Mouse (Mus musculus): ENCODE results near the gene Zmiz1. TPM values are rescaled to one million over a fixed set of nuclear protein-coding genes. Genes with fewer than 3 reads are reported as not detected.

Gene Zmiz1
- polyA plus RNA-seq, 1 experiment from 2014 or later: 9.1 TPM

GRCm38 (mm10) chr14:25609355-25609754 is 150.4 kb downstream of the Zmiz1 start:
- 0 out of 2 replicates have a peak, but pooled peaks cover 4% of the 10 kb centered on the region for H3K36me3 ChIP-seq
- 21% methylated on average over 7 of the region's 7 CpGs for WGBS (ENCODE audit: insufficient replicate concordance)
- H3K4me2 ChIP-seq: no peak overlapping the region
- H3K4me1 ChIP-seq: peaks cover 86% of the 10 kb centered on the region
- H3K9ac ChIP-seq: no peak overlapping the region
- no peak for ATAC-seq
- H3K27me3 ChIP-seq (replicated peaks): peaks cover 40% of the 10 kb centered on the region
- H3K9me3 ChIP-seq (replicated peaks): no peaks in the 10 kb centered on the region
- H3K4me3 ChIP-seq: no peak overlapping the region
- H3K27ac ChIP-seq: no peak overlapping the region

- Histone ChIP-seq H3K4me2 (no peak overlapping the region), H3K27me3 (replicated peaks) (peaks cover 35% of the 10 kb centered on the region), H3K36me3 (0 out of 2 replicates have a peak, but pooled peaks cover 7% of the 10 kb centered on the region), H3K27ac (no peak overlapping the region), H3K4me1 (peaks cover 86% of the 10 kb centered on the region), H3K9me3 (replicated peaks) (no peaks in the 10 kb centered on the region), H3K9ac (no peak overlapping the region), H3K4me3 (no peak overlapping the region)
- 74% methylated on average over 14 of the region's 14 CpGs for WGBS (ENCODE audit: insufficient replicate concordance)
- ATAC-seq: no peak
Observed at GRCm38 (mm10) chr14:25610396-25611158, 151.6 kb downstream of the Zmiz1 start.

GRCm38 (mm10) chr14:25611159-25611697 is 152.2 kb downstream of the Zmiz1 start:
- no peak overlapping the region for H3K9ac ChIP-seq
- H3K4me3 ChIP-seq: no peak overlapping the region
- H3K36me3 ChIP-seq: 0 out of 2 replicates have a peak, but pooled peaks cover 9% of the 10 kb centered on the region
- WGBS (ENCODE audit: insufficient replicate concordance): 73% methylated on average over 9 of the region's 9 CpGs
- peaks cover 29% of the 10 kb centered on the region for H3K27me3 ChIP-seq (replicated peaks)
- peaks cover 83% of the 10 kb centered on the region for H3K4me1 ChIP-seq
- no peak overlapping the region for H3K27ac ChIP-seq
- no peaks in the 10 kb centered on the region for H3K9me3 ChIP-seq (replicated peaks)
- no peak overlapping the region for H3K4me2 ChIP-seq
- no peak for ATAC-seq

- 0 out of 2 replicates have a peak, but pooled peaks cover 9% of the 10 kb centered on the region for H3K36me3 ChIP-seq
- H3K27ac ChIP-seq: no peak overlapping the region
- peaks cover 80% of the 10 kb centered on the region for H3K4me1 ChIP-seq
- H3K4me3 ChIP-seq: no peak overlapping the region
- no peaks in the 10 kb centered on the region for H3K9me3 ChIP-seq (replicated peaks)
- H3K27me3 ChIP-seq (replicated peaks): peaks cover 20% of the 10 kb centered on the region
- H3K9ac ChIP-seq: no peak overlapping the region
- H3K4me2 ChIP-seq: no peak overlapping the region
- no peak for ATAC-seq
- 64% methylated on average over 10 of the region's 10 CpGs for WGBS (ENCODE audit: insufficient replicate concordance)
Observed at GRCm38 (mm10) chr14:25611815-25612698, 153.1 kb downstream of the Zmiz1 start.

GRCm38 (mm10) chr14:25613942-25614575 is 155.1 kb downstream of the Zmiz1 start:
- Histone ChIP-seq H3K27me3 (replicated peaks) (peaks cover under 1% of the 10 kb centered on the region; the same call in 1 of the 2 replicates), H3K27ac (no peak overlapping the region), H3K9ac (no peak overlapping the region), H3K4me1 (peaks cover 61% of the 10 kb centered on the region), H3K36me3 (peaks cover 20% of the 10 kb centered on the region; the same call in 1 of the 2 replicates), H3K4me2 (no peak overlapping the region), H3K9me3 (replicated peaks) (no peaks in the 10 kb centered on the region), H3K4me3 (no peak overlapping the region)
- WGBS (ENCODE audit: insufficient replicate concordance): 70% methylated on average over 8 of the region's 8 CpGs
- no peak for ATAC-seq

- Histone ChIP-seq H3K4me2 (no peak overlapping the region), H3K4me3 (no peak overlapping the region), H3K27ac (0 out of 2 replicates have a peak overlapping the region, but pooled peaks have one; percentile 2), H3K27me3 (replicated peaks) (no peaks in the 10 kb centered on the region), H3K9me3 (replicated peaks) (no peaks in the 10 kb centered on the region), H3K36me3 (peaks cover 23% of the 10 kb centered on the region; the same call in 1 of the 2 replicates), H3K4me1 (peaks cover 58% of the 10 kb centered on the region), H3K9ac (no peak overlapping the region)
- ATAC-seq: no peak
- 38% methylated on average over 5 of the region's 5 CpGs for WGBS (ENCODE audit: insufficient replicate concordance)
Observed at GRCm38 (mm10) chr14:25614684-25615083, 155.7 kb downstream of the Zmiz1 start.

GRCm38 (mm10) chr14:25615602-25616001 is 156.6 kb downstream of the Zmiz1 start:
- no peak overlapping the region for H3K9ac ChIP-seq
- H3K27me3 ChIP-seq (replicated peaks): no peaks in the 10 kb centered on the region
- no peak overlapping the region for H3K27ac ChIP-seq
- H3K9me3 ChIP-seq (replicated peaks): no peaks in the 10 kb centered on the region
- peaks cover 56% of the 10 kb centered on the region for H3K4me1 ChIP-seq
- no peak for ATAC-seq
- no peak overlapping the region for H3K4me3 ChIP-seq
- peaks cover 23% of the 10 kb centered on the region; the same call in 1 of the 2 replicates for H3K36me3 ChIP-seq
- 74% methylated on average over 8 of the region's 8 CpGs for WGBS (ENCODE audit: insufficient replicate concordance)
- H3K4me2 ChIP-seq: no peak overlapping the region

GRCm38 (mm10) chr14:25616009-25616723 is 157.2 kb downstream of the Zmiz1 start:
- no peak for ATAC-seq
- Histone ChIP-seq H3K36me3 (peaks cover 23% of the 10 kb centered on the region; the same call in 1 of the 2 replicates), H3K27ac (no peak overlapping the region), H3K4me3 (no peak overlapping the region), H3K27me3 (replicated peaks) (no peaks in the 10 kb centered on the region), H3K4me2 (no peak overlapping the region), H3K9me3 (replicated peaks) (no peaks in the 10 kb centered on the region), H3K9ac (no peak overlapping the region), H3K4me1 (peaks cover 52% of the 10 kb centered on the region)
- 75% methylated on average over 15 of the region's 15 CpGs for WGBS (ENCODE audit: insufficient replicate concordance)

- no peak for ATAC-seq
- WGBS (ENCODE audit: insufficient replicate concordance): 57% methylated on average over 4 of the region's 4 CpGs
- peaks cover 41% of the 10 kb centered on the region for H3K4me1 ChIP-seq
- no peaks in the 10 kb centered on the region for H3K27me3 ChIP-seq (replicated peaks)
- H3K4me3 ChIP-seq: no peak overlapping the region
- H3K9me3 ChIP-seq (replicated peaks): no peaks in the 10 kb centered on the region
- no peak overlapping the region for H3K9ac ChIP-seq
- H3K4me2 ChIP-seq: no peak overlapping the region
- peaks cover 19% of the 10 kb centered on the region; the same call in 1 of the 2 replicates for H3K36me3 ChIP-seq
- no peak overlapping the region for H3K27ac ChIP-seq
Observed at GRCm38 (mm10) chr14:25617264-25617663, 158.3 kb downstream of the Zmiz1 start.

GRCm38 (mm10) chr14:25619066-25619762 is 160.2 kb downstream of the Zmiz1 start:
- no peak overlapping the region for H3K4me2 ChIP-seq
- H3K27me3 ChIP-seq (replicated peaks): no peaks in the 10 kb centered on the region
- H3K36me3 ChIP-seq: peaks cover 26% of the 10 kb centered on the region
- H3K4me3 ChIP-seq: no peak overlapping the region
- no peak overlapping the region for H3K9ac ChIP-seq
- peaks cover 26% of the 10 kb centered on the region for H3K4me1 ChIP-seq
- ATAC-seq: no peak
- H3K27ac ChIP-seq: no peak overlapping the region
- no peaks in the 10 kb centered on the region for H3K9me3 ChIP-seq (replicated peaks)
- WGBS (ENCODE audit: insufficient replicate concordance): 74% methylated on average over 4 of the region's 4 CpGs
